Mouse (Mus musculus) ES-Bruce4 (cell line): ENCODE data around the gene Dbn1. TPM values are rescaled to one million over a fixed set of nuclear protein-coding genes. Genes with fewer than 3 reads are reported as not detected.

Experiments
- H3K27ac ChIP-seq: 2 replicates; pipeline ENCODE4 v1.5.1; 2012; ENCODE audit warnings: low read length, inconsistent platforms; ENCODE audit not compliant: insufficient read depth
- H3K27me3 ChIP-seq: 2 replicates; pipeline ENCODE4 v1.6.1; 2012; ENCODE audit warnings: mild to moderate bottlenecking, low read length, inconsistent platforms; ENCODE audit not compliant: control insufficient read depth, poor library complexity, insufficient read depth, severe bottlenecking
- H3K36me3 ChIP-seq: 2 replicates; pipeline ENCODE4 v1.6.1; 2012; ENCODE audit warnings: inconsistent platforms, mild to moderate bottlenecking, low read length, moderate library complexity; ENCODE audit not compliant: control insufficient read depth, poor library complexity, insufficient read depth, severe bottlenecking
- H3K4me1 ChIP-seq: one replicate; pipeline ENCODE4 v1.8.1; 2011; ENCODE audit warnings: low read length; ENCODE audit not compliant: control insufficient read depth, insufficient read depth
- H3K4me3 ChIP-seq: 2 replicates; pipeline ENCODE4 v1.5.1; 2011; ENCODE audit warnings: low read depth, mild to moderate bottlenecking, low read length
- H3K9ac ChIP-seq: 2 replicates; pipeline ENCODE4 v1.6.1; 2012; ENCODE audit warnings: low read depth, mild to moderate bottlenecking, inconsistent platforms; ENCODE audit not compliant: poor library complexity, severe bottlenecking
- H3K9me3 ChIP-seq: replicated peaks from 2 replicates; pipeline ENCODE4 v1.6.1; 2012; ENCODE audit warnings: mild to moderate bottlenecking, low read length, inconsistent platforms; ENCODE audit not compliant: control insufficient read depth, poor library complexity, insufficient read depth, severe bottlenecking
- CTCF ChIP-seq: IDR thresholded peaks from one replicate; pipeline ENCODE4 v1.8.1; 2011; ENCODE audit warnings: low read depth, low read length
- EP300 ChIP-seq: IDR thresholded peaks from 2 replicates; pipeline ENCODE4 v1.6.1; 2011; ENCODE audit warnings: low read depth, low read length; ENCODE audit not compliant: insufficient read depth
- POLR2A ChIP-seq: IDR thresholded peaks from one replicate; pipeline ENCODE4 v1.8.1; 2011; ENCODE audit warnings: low read length; ENCODE audit not compliant: insufficient read depth
- polyA plus RNA-seq: library from polyadenylated mRNA; stranded (reverse); fragments of >200 nt; gene quantifications from 2 replicates; pipeline ENCODE4 v1.2.4, GENCODE M21; 2011; ENCODE audit warnings: low read depth; ENCODE audit not compliant: missing spikeins, insufficient read depth, insufficient read length

The Dbn1 gene
- polyA plus RNA-seq, 1 experiment: 43.6 TPM

DNA sequence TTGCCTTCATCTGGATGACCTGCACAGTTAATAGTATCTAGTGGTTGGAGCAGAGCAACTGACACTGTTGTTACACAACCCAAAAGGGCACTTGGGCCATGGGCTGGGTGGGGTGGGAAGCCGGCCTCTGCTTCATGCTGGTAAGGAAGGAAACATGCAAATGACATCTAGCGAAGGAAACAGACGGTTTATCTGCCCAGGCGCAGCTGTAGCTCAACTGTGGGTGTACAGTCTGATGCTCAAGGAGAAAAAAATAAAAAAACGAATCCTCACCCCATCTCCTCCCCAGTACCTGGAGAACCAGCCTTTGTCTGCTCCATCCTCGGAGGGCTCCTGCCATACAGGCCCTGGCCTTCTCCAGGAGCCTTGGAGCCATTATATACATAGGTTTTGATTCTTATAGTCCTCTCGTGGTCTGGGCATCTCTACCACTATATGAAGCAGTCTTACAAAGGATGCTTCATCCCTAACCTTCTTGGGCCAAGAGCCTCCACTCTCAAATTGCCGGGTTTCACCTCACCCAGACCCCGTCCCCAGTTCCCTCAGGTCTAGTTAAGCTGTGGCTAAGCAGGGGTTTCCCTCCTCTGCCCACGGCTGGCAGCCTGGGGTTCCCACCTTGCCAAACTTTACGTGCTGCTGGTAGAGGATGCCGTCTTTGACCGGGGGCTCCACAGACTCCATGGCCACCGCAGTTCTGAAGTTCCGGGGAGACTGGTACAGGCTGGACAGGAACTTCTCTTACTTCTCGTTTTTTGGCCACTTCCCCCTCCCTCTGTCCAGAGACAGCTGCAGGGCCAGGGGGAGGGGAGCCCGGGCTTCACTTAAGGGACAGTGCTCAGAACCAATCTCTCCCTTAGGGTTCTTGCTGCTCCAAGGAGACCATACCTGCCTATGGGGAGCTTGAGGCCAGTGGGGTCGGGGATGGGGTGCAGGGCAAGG is 40.2 kb upstream of the Dbn1 start:
- Histone ChIP-seq H3K4me3 (no peak overlapping the region), H3K4me1 (no peaks in the 10 kb centered on the region), H3K27me3 (no peaks in the 10 kb centered on the region), H3K9me3 (no peaks in the 10 kb centered on the region), H3K27ac (no peak overlapping the region), H3K36me3 (peaks cover 20% of the 10 kb centered on the region), H3K9ac (no peak overlapping the region)
- TF ChIP-seq POLR2A (no peak), CTCF (no peak), EP300 (no peak)

DNA sequence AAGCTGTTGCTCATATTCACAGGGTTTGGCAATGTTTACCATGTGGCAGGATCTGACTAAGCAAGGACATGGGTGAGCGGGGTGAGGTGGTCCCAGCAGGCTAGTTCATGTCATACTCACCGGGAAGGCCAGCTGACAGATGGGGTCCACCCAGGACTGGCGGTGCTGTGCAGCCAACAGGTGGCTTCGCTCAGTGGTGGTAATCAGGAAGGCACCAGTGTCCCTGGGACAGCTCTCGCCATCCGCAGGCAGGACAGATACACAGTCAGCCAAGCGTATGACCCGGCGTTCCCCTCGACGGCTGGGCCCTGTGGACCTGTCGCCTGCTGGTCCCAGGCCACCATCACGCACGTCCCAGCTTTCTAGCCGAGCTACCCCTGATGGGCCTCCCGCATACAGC is 39.3 kb upstream of the Dbn1 start:
- no peak overlapping the region for H3K27ac ChIP-seq
- H3K9me3 ChIP-seq: no peaks in the 10 kb centered on the region
- TF ChIP-seq CTCF (no peak), POLR2A (no peak), EP300 (no peak)
- H3K9ac ChIP-seq: no peak overlapping the region
- no peak overlapping the region for H3K4me3 ChIP-seq
- H3K4me1 ChIP-seq: no peaks in the 10 kb centered on the region
- H3K27me3 ChIP-seq: no peaks in the 10 kb centered on the region
- peaks cover 15% of the 10 kb centered on the region for H3K36me3 ChIP-seq

DNA sequence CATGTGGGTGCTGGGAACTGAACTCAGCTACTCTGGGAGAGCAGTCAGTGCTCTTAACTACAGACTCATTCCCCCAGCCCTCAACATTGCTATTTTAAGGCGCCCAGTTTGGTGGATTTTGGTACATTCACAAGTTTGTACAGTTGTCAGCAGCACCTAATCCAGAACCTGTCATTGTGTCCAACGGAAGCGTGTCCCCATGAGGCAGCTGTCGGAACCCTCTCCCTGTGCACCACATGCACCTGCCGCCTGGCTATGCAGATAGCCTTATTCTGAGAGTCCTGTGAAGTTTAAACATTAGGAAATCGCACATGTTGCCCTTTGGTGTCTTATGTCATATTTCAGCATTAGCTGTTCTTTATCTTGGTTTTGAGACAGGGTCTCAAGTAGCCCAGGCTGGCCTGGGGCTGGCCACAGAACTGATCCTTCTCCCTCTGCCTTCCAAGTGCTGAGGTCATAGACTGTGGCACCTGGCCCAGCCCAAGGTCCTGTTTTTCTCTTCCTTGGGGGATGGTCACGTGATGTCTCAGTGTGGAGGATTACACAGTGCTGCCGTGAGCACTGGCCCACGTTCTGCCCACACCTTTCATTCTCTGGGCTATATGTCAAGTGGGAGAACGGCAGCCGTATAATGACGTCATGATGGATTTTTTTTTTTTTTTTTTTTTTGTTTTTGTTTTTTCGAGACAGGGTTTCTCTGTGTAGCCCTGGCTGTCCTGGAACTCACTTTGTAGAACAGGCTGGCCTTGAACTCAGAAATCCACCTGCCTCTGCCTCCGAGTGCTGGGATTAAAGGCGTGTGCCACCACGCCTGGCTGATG is 38.0 kb upstream of the Dbn1 start:
- no peak overlapping the region for H3K27ac ChIP-seq
- peaks cover 9% of the 10 kb centered on the region for H3K36me3 ChIP-seq
- H3K4me1 ChIP-seq: no peaks in the 10 kb centered on the region
- H3K27me3 ChIP-seq: no peaks in the 10 kb centered on the region
- no peaks in the 10 kb centered on the region for H3K9me3 ChIP-seq
- no peak overlapping the region for H3K9ac ChIP-seq
- no peak overlapping the region for H3K4me3 ChIP-seq
- TF ChIP-seq CTCF (no peak), EP300 (no peak), POLR2A (no peak)

DNA sequence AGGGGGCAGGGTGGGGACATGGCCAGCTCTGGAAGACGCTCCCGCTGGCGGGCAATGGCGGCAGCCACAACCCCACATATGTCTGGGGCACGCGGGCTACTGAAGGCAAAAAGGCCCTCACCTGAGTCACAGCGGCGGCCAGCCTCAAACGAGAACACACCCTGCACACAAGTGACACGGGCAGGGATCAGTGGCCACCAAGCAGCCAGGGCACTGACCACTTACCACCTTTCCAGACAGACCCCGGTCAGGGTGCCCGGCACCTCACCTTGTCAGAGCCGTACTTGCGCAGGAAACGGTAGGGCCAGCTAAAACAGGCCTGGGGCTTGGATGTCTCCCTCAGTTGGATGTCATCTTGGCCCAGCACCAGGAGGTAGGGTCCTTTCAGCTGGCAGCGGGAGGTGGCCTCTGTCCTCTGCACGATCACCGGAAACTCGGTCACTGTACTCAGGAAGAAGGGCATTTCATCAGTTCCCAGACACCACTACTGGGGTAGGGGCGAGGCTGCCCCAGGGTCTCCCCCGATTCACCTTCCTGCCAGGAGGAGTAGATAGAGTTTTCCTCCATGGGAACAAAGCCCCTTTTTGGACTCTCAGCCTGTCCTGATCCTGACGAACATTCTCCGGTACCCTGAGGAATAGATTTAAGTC is 36.2 kb upstream of the Dbn1 start:
- Histone ChIP-seq H3K9me3 (no peaks in the 10 kb centered on the region), H3K27ac (no peak overlapping the region), H3K9ac (peak overlapping the region; percentile 14), H3K27me3 (no peaks in the 10 kb centered on the region), H3K4me1 (no peaks in the 10 kb centered on the region), H3K36me3 (no peaks in the 10 kb centered on the region), H3K4me3 (no peak overlapping the region; the same call in 1 of the 2 replicates)
- TF ChIP-seq CTCF: no peak
- TF ChIP-seq POLR2A: no peak
- no peak for TF ChIP-seq EP300

DNA sequence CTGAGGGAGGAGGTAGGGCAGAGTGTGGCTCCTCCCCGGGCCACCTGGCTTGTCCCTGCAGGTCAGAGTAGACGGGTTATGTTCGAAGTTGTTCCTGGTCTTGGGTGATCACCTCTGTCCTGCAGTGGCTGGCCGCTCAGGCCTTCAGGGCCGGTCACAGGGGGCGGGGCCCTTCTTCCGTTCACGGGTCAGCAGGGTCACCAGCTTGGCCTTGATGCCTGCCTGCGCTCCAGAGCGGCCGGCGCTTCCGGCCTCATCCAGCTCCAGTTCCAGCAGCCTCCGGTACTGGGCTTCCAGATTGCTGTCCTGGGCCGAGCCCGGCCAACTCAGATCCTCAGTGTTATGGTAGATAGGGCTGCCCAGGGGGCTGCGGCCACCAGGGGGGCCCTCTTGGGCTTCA is 35.4 kb upstream of the Dbn1 start:
- Histone ChIP-seq H3K9me3 (no peaks in the 10 kb centered on the region), H3K36me3 (no peaks in the 10 kb centered on the region), H3K27me3 (no peaks in the 10 kb centered on the region), H3K9ac (peak overlapping the region; percentile 14), H3K4me3 (peak overlapping the region; percentile 34), H3K27ac (no peak overlapping the region), H3K4me1 (no peaks in the 10 kb centered on the region)
- TF ChIP-seq EP300: no peak
- TF ChIP-seq CTCF: no peak
